Mouse (Mus musculus) naive thymus-derived CD4-positive, alpha-beta T cell, adult 5 months (primary cell): ENCODE results near the gene Cyp2f2. TPM values are rescaled to one million over a fixed set of nuclear protein-coding genes. Genes with fewer than 3 reads are reported as not detected.

Experiments
- polyA plus RNA-seq: library from polyadenylated mRNA; unstranded; fragments of 100-300 nt; shearing (Covaris generic); gene quantifications from one replicate; pipeline ENCODE4 v1.2.1, GENCODE M21; 2017

The Cyp2f2 gene
- not detected for polyA plus RNA-seq

DNA sequence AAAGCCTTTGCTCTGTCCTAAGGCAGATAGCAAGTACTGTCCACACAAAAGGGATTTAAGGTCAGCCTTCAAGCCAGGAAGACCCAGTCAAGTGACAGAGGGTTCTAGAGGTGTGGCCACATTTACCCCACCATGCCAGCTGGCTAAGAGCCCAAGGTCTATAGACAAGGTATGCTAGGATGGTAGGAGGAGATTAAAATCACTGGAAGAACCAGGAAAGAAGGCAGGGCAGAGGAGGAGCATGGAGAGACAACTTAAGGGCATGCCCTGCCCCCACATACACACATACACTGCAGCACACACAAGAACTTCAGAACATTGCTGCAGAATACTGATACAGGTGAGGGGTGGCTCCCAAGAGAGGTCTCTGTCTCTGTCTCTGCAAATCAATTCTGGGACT lies at the start of gene Cyp2f2:
TSS of gene Cyp2f2 (plus strand) at position 234 of the 400 bp plus-strand sequence.

GRCm38 (mm10) chr7:27153205-27153764 lies 33.6 kb downstream of the Cyp2f2 start, which contains the start of gene Cyp2t4:
Gene Cyp2t4 (plus strand): TSS chr7:27153714.

DNA sequence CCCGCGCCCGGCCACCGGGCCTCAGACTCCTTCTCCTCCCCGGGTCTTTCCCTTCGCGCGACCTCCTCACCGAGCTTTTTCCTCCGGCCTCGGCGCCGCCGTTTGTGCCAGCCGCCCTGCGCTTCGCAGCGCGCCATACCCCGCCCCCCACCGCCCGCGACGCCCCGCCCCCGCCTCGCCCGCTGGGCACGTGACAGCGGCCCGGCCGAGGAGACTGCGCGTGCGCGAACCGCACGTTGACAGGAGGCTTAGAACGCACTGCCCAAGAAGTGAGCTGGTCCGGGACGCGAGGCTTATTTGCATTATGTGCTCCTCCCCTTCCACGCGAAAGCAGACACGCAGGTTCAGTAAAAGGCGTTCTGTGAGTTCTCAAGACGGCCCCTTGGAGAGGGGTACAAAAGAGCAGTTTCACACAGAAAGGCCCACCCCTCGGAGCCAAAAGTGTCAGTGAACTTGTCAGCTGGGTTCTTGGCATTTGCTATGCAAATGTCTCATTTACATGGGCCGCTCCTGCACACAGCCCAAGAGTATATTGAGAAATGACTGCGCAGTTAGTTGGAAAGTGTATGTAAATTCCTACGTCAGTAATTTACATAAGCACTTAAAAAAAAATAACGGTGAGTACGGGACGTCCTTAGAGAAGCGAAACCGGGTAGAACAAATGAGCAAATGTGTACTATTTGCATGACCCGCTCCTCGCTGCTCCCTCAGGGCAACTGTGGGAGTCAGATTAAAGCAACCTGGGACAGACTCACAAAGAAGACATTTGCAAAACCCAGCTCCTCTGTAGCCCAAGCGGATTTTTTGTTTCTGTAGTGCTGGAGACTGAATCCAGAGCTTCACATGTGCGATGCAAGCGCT lies 47.1 kb downstream of the Cyp2f2 start, which contains the start of gene Egln2:
TSS of gene Egln2 (minus strand) at position 189 of the 861 bp plus-strand sequence.

DNA sequence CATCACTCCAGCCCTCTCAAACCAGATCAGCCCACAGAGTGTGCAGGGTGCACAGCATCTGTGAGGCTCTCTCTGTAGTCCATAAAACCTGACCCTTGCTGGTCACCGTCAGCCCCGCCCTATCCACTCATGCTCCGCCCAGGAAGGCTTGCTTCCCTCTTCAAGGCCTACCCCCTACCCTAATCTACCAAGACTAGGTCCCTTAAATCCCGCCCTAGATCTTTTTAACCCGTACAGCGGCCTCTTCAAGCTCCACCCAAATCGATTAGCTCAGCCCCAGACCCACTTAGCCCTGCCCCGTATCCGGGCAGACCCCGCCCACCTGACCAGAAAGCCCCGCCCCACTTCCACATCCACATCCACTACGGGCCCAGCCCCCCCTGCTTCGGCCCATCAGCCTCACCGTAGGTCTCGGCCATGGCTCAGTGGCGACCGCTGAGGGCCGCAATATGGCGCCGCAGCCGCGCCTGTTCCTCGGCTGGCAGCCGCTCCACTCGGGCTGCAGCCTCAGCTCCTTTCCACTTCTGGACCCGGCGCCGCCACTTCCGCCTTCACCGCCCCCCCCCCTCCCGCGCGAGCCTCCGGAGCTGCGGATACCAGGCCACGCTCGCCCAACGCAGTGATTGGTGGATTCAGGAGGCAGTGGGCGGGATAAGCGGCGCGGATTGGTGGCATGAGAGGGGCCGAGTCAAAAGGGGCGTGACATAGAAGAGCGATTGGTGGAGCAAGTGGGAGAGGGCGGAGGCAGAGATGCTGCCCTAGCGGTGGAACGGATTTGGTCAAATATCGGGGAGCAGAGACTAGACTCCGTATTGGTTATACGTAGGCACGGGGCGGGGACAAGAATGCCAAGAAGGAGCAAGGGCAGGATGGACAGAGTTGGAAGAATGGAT lies 58.9 kb downstream of the Cyp2f2 start, which contains the start of gene Rab4b:
TSS of gene Rab4b (minus strand) at position 573 of the 893 bp plus-strand sequence.

DNA sequence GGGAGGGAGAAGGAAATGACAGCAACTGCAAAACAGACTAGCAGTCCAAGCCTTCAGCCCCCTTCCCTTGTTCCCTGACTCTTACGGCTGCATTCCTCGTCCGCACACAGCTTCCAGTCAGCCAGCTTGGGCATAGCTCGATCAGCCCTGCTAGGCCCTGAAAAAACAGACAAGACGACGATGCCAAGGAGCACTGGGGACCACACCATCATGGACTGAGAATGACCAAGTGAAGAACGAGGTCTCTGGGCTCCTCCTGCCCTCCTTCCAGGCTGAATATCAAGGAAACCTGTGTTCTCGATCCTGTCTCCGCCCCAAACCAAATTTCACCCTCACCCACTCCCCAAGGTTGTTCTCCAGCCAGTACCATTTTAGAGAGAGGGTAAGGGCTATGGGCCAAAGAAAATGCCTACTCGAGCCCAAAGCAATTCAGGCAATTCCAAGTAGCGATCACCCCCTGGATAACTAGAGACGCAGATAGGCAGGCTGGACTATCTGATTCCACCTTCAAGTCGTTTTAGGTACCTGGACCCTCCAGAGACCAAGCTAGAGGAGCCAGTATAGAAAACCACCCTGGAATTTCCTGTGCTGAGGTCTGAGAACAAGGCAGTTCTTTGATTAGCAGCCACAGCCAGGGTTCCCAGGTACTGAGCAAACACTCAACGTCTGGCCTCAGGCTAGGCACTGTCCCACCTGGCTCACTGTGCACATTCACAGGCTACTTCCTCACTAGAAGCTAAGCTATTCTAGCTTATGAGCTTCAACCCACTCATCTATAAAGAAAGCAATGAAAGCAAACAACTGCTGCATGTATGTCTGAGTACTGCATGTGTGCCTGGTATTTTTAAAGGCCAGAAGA lies 61.4 kb downstream of the Cyp2f2 start, which contains the start of the genes Gm21983 and Mia:
TSS of gene Gm21983 (minus strand) at position 250 of the 859 bp plus-strand sequence.
TSS of gene Mia (minus strand) at position 321 of the 859 bp plus-strand sequence.

Other genes starting within 250 kb of the Cyp2f2 start
- gene Cyp2a22, start 180.5 kb upstream of the Cyp2f2 start, polyA plus RNA-seq: not detected
- not detected for gene Cyp2a12, start 90.8 kb upstream of the Cyp2f2 start, polyA plus RNA-seq
- not detected for gene Cyp2t4, start 33.8 kb downstream of the Cyp2f2 start, polyA plus RNA-seq
- gene Egln2, start 46.9 kb downstream of the Cyp2f2 start, polyA plus RNA-seq: 68.6 TPM
- 140 TPM for gene Rab4b, start 59.0 kb downstream of the Cyp2f2 start, polyA plus RNA-seq
- gene Gm21983, start 61.2 kb downstream of the Cyp2f2 start, polyA plus RNA-seq: not detected
- 1.6 TPM for gene Mia, start 61.2 kb downstream of the Cyp2f2 start, polyA plus RNA-seq
- gene BC024978, start 75.9 kb downstream of the Cyp2f2 start, polyA plus RNA-seq: 0.83 TPM
- 61.7 TPM for gene Snrpa, start 76.4 kb downstream of the Cyp2f2 start, polyA plus RNA-seq
- 12.6 TPM for gene Itpkc, start 108.8 kb downstream of the Cyp2f2 start, polyA plus RNA-seq
- gene Coq8b, start 113.1 kb downstream of the Cyp2f2 start, polyA plus RNA-seq: 17.6 TPM
- gene Numbl, start 138.5 kb downstream of the Cyp2f2 start, polyA plus RNA-seq: 0.91 TPM
- not detected for gene Ltbp4, start 217.8 kb downstream of the Cyp2f2 start, polyA plus RNA-seq
- gene Shkbp1, start 236.1 kb downstream of the Cyp2f2 start, polyA plus RNA-seq: 48.4 TPM
- gene Gm20479, start 237.5 kb downstream of the Cyp2f2 start, polyA plus RNA-seq: not detected